Mouse (Mus musculus): ENCODE results near the gene Gapt. TPM values are rescaled to one million over a fixed set of nuclear protein-coding genes. Genes with fewer than 3 reads are reported as not detected.

Gene Gapt
- polyA plus RNA-seq, 1 experiment = 1.1 TPM

GRCm38 (mm10) chr13:110351051-110351450, 5.9 kb downstream of the Gapt start:
- H3K36me3 ChIP-seq (ENCODE audit: control insufficient read depth, insufficient read depth, low read length) = no peaks in the 10 kb centered on the region
- no peak for TF ChIP-seq POLR2A (IDR thresholded peaks at IDR 0.05; ENCODE audit: control insufficient read depth, extremely low read depth, insufficient read depth, low read length, poor library complexity)
- no peak for TF ChIP-seq CTCF (IDR thresholded peaks at IDR 0.05; ENCODE audit: borderline replicate concordance, control insufficient read depth, extremely low read depth, insufficient read depth, low read length, poor library complexity)
- DNase-seq = no peak
- 97% methylated on average over 6 of the region's 6 CpGs for WGBS
- H3K4me3 ChIP-seq (ENCODE audit: control insufficient read depth, insufficient read depth, low read length) = no peak overlapping the region
- H3K27me3 ChIP-seq (ENCODE audit: control insufficient read depth, insufficient read depth, low read length) = no peaks in the 10 kb centered on the region
- H3K4me1 ChIP-seq (replicated peaks; ENCODE audit: control insufficient read depth, insufficient read depth, low read length) = no peaks in the 10 kb centered on the region
- no peak overlapping the region for H3K27ac ChIP-seq (ENCODE audit: control insufficient read depth, insufficient read depth, low read length)

GRCm38 (mm10) chr13:110346707-110347106, 10.3 kb downstream of the Gapt start:
- 24% methylated on average over 7 of the region's 7 CpGs for WGBS
- no peak for TF ChIP-seq POLR2A (IDR thresholded peaks at IDR 0.05; ENCODE audit: control insufficient read depth, extremely low read depth, insufficient read depth, low read length, poor library complexity)
- no peak for TF ChIP-seq CTCF (IDR thresholded peaks at IDR 0.05; ENCODE audit: borderline replicate concordance, control insufficient read depth, extremely low read depth, insufficient read depth, low read length, poor library complexity)
- Histone ChIP-seq H3K4me3 (ENCODE audit: control insufficient read depth, insufficient read depth, low read length) (no peak overlapping the region), H3K27me3 (ENCODE audit: control insufficient read depth, insufficient read depth, low read length) (no peaks in the 10 kb centered on the region), H3K4me1 (replicated peaks; ENCODE audit: control insufficient read depth, insufficient read depth, low read length) (no peaks in the 10 kb centered on the region), H3K27ac (ENCODE audit: control insufficient read depth, insufficient read depth, low read length) (no peak overlapping the region), H3K36me3 (ENCODE audit: control insufficient read depth, insufficient read depth, low read length) (no peaks in the 10 kb centered on the region)
- DNase-seq = no peak

GRCm38 (mm10) chr13:110342602-110343001, 14.4 kb downstream of the Gapt start:
- no peaks in the 10 kb centered on the region for H3K27me3 ChIP-seq (ENCODE audit: control insufficient read depth, insufficient read depth, low read length)
- no peak overlapping the region for H3K4me3 ChIP-seq (ENCODE audit: control insufficient read depth, insufficient read depth, low read length)
- H3K27ac ChIP-seq (ENCODE audit: control insufficient read depth, insufficient read depth, low read length) = no peak overlapping the region
- no peaks in the 10 kb centered on the region for H3K36me3 ChIP-seq (ENCODE audit: control insufficient read depth, insufficient read depth, low read length)
- H3K4me1 ChIP-seq (replicated peaks; ENCODE audit: control insufficient read depth, insufficient read depth, low read length) = no peaks in the 10 kb centered on the region
- 93% methylated on average over 6 of the region's 6 CpGs for WGBS
- TF ChIP-seq CTCF (IDR thresholded peaks at IDR 0.05; ENCODE audit: borderline replicate concordance, control insufficient read depth, extremely low read depth, insufficient read depth, low read length, poor library complexity) (no peak), POLR2A (IDR thresholded peaks at IDR 0.05; ENCODE audit: control insufficient read depth, extremely low read depth, insufficient read depth, low read length, poor library complexity) (no peak)
- no peak for DNase-seq

- no peaks in the 10 kb centered on the region for H3K4me1 ChIP-seq (replicated peaks; ENCODE audit: control insufficient read depth, insufficient read depth, low read length)
- no peaks in the 10 kb centered on the region for H3K36me3 ChIP-seq (ENCODE audit: control insufficient read depth, insufficient read depth, low read length)
- no peak for TF ChIP-seq CTCF (IDR thresholded peaks at IDR 0.05; ENCODE audit: borderline replicate concordance, control insufficient read depth, extremely low read depth, insufficient read depth, low read length, poor library complexity)
- TF ChIP-seq POLR2A (IDR thresholded peaks at IDR 0.05; ENCODE audit: control insufficient read depth, extremely low read depth, insufficient read depth, low read length, poor library complexity) = no peak
- DNase-seq = no peak
- no peak overlapping the region for H3K4me3 ChIP-seq (ENCODE audit: control insufficient read depth, insufficient read depth, low read length)
- WGBS = 98% methylated on average over 14 of the region's 14 CpGs
- H3K27me3 ChIP-seq (ENCODE audit: control insufficient read depth, insufficient read depth, low read length) = no peaks in the 10 kb centered on the region
- H3K27ac ChIP-seq (ENCODE audit: control insufficient read depth, insufficient read depth, low read length) = no peak overlapping the region
These were observed 23.9 kb downstream of the Gapt start for GRCm38 (mm10) chr13:110332958-110333597.

DNA sequence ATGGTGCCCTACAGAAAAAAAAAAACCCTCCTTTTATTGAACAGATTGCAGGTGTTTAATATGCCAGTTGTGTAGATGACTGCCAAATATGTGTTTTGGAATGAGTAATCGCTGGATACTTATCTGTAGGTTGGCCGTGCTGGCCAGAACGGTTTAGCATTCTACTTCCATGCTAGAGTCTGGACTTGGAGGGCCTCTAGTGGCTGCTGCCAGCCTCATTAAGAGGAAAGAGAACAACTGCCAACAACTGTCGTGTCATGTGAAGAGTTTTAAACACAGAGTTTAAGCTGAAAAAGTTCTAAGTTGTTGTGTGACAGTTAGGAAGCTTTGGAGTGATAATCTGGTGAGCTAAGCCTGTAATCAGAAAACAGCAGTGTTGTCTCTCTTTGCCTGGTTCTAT, 38.3 kb downstream of the Gapt start:
- Histone ChIP-seq H3K27me3 (ENCODE audit: control insufficient read depth, insufficient read depth, low read length) (no peaks in the 10 kb centered on the region), H3K36me3 (ENCODE audit: control insufficient read depth, insufficient read depth, low read length) (no peaks in the 10 kb centered on the region), H3K4me1 (replicated peaks; ENCODE audit: control insufficient read depth, insufficient read depth, low read length) (no peaks in the 10 kb centered on the region), H3K27ac (ENCODE audit: control insufficient read depth, insufficient read depth, low read length) (no peak overlapping the region), H3K4me3 (ENCODE audit: control insufficient read depth, insufficient read depth, low read length) (no peak overlapping the region)
- 47% methylated on average over 4 of the region's 4 CpGs for WGBS
- TF ChIP-seq CTCF (IDR thresholded peaks at IDR 0.05; ENCODE audit: borderline replicate concordance, control insufficient read depth, extremely low read depth, insufficient read depth, low read length, poor library complexity) (no peak), POLR2A (IDR thresholded peaks at IDR 0.05; ENCODE audit: control insufficient read depth, extremely low read depth, insufficient read depth, low read length, poor library complexity) (no peak)
- DNase-seq = no peak

GRCm38 (mm10) chr13:110307188-110307587, 49.8 kb downstream of the Gapt start:
- TF ChIP-seq POLR2A (IDR thresholded peaks at IDR 0.05; ENCODE audit: control insufficient read depth, extremely low read depth, insufficient read depth, low read length, poor library complexity) (no peak), CTCF (IDR thresholded peaks at IDR 0.05; ENCODE audit: borderline replicate concordance, control insufficient read depth, extremely low read depth, insufficient read depth, low read length, poor library complexity) (no peak)
- no peaks in the 10 kb centered on the region for H3K36me3 ChIP-seq (ENCODE audit: control insufficient read depth, insufficient read depth, low read length)
- H3K4me3 ChIP-seq (ENCODE audit: control insufficient read depth, insufficient read depth, low read length) = no peak overlapping the region
- WGBS = 90% methylated on average over 5 of the region's 5 CpGs
- DNase-seq = no peak
- no peaks in the 10 kb centered on the region for H3K27me3 ChIP-seq (ENCODE audit: control insufficient read depth, insufficient read depth, low read length)
- H3K27ac ChIP-seq (ENCODE audit: control insufficient read depth, insufficient read depth, low read length) = no peak overlapping the region
- H3K4me1 ChIP-seq (replicated peaks; ENCODE audit: control insufficient read depth, insufficient read depth, low read length) = no peaks in the 10 kb centered on the region

Other genes starting within 250 kb of the Gapt start
- not detected in 2 replicates for gene Rab3c, start 76.2 kb downstream of the Gapt start, polyA plus RNA-seq (2012; rRNA removed)
- gene Plk2, start 37.8 kb upstream of the Gapt start, polyA plus RNA-seq (2012; rRNA removed) = 1.4 and 2.5 TPM in 2 replicates

Measured in thymus, adult 2 months (tissue).